Mouse (Mus musculus): ENCODE measurements around the gene Scn10a. TPM values are rescaled to one million over a fixed set of nuclear protein-coding genes. Genes with fewer than 3 reads are reported as not detected.
A peak's percentile ranks its signal among the peaks of the same experiment; 100 is the strongest.

The Scn10a gene
- total and polyA plus RNA-seq, 2 experiments, result not detected

- H3K27me3 ChIP-seq (ENCODE audit: control insufficient read depth, insufficient read depth, low read length), result no peaks in the 10 kb centered on the region
- H3K4me1 ChIP-seq (ENCODE audit: control insufficient read depth, insufficient read depth, low read length), result no peaks in the 10 kb centered on the region
- no peak overlapping the region for H3K27ac ChIP-seq (replicated peaks; ENCODE audit: insufficient read depth, low read depth, low read length)
- no peaks in the 10 kb centered on the region for H3K36me3 ChIP-seq (ENCODE audit: control insufficient read depth, insufficient read depth, low read length)
- H3K4me3 ChIP-seq (ENCODE audit: insufficient read depth, low read depth, low read length), result no peak overlapping the region
- DNase-seq (ENCODE audit: extremely low read depth, low read depth, low spot score), result peak; percentile 0
- H3K9ac ChIP-seq (ENCODE audit: low read depth, low read length), result no peak overlapping the region
- WGBS, result 75% methylated on average over 4 of the region's 4 CpGs
- H3K79me2 ChIP-seq (ENCODE audit: control insufficient read depth, insufficient read depth, low read length), result no peaks in the 10 kb centered on the region
- TF ChIP-seq POLR2A (IDR thresholded peaks at IDR 0.05; ENCODE audit: extremely low read depth, insufficient read depth, low read length), result no peak
- TF ChIP-seq CTCF (IDR thresholded peaks at IDR 0.05; ENCODE audit: low read depth, low read length), result no peak
Measured at GRCm38 (mm10) chr9:119743900-119744299, 24.8 kb upstream of the Scn10a start.

DNA sequence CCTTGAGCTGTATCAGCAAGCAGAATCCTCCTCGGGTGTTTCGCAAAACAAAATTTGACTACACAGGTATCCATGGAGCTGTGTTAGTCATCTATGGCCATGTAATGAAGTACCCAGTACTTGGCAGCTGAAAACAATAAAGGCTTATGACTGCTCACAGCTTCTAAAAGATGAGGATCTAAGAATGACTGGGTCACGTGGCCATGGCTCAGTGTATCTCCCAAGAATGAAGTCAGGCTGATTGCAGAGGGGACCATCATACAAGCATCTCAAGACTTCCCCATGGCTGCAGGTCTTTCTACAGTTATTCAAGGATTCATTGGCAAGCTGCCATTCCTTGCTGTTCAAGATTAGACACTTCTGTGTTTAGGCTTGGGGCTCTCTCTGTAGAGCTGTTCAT, 24.2 kb upstream of the Scn10a start:
- no peaks in the 10 kb centered on the region for H3K79me2 ChIP-seq (ENCODE audit: control insufficient read depth, insufficient read depth, low read length)
- no peak for DNase-seq (ENCODE audit: extremely low read depth, low read depth, low spot score)
- 77% methylated on average over 3 of the region's 3 CpGs for WGBS
- TF ChIP-seq CTCF (IDR thresholded peaks at IDR 0.05; ENCODE audit: low read depth, low read length) (no peak), POLR2A (IDR thresholded peaks at IDR 0.05; ENCODE audit: extremely low read depth, insufficient read depth, low read length) (no peak)
- H3K27ac ChIP-seq (replicated peaks; ENCODE audit: insufficient read depth, low read depth, low read length), result no peak overlapping the region
- no peak overlapping the region for H3K9ac ChIP-seq (ENCODE audit: low read depth, low read length)
- no peak overlapping the region for H3K4me3 ChIP-seq (ENCODE audit: insufficient read depth, low read depth, low read length)
- no peaks in the 10 kb centered on the region for H3K4me1 ChIP-seq (ENCODE audit: control insufficient read depth, insufficient read depth, low read length)
- H3K36me3 ChIP-seq (ENCODE audit: control insufficient read depth, insufficient read depth, low read length), result no peaks in the 10 kb centered on the region
- H3K27me3 ChIP-seq (ENCODE audit: control insufficient read depth, insufficient read depth, low read length), result no peaks in the 10 kb centered on the region

DNA sequence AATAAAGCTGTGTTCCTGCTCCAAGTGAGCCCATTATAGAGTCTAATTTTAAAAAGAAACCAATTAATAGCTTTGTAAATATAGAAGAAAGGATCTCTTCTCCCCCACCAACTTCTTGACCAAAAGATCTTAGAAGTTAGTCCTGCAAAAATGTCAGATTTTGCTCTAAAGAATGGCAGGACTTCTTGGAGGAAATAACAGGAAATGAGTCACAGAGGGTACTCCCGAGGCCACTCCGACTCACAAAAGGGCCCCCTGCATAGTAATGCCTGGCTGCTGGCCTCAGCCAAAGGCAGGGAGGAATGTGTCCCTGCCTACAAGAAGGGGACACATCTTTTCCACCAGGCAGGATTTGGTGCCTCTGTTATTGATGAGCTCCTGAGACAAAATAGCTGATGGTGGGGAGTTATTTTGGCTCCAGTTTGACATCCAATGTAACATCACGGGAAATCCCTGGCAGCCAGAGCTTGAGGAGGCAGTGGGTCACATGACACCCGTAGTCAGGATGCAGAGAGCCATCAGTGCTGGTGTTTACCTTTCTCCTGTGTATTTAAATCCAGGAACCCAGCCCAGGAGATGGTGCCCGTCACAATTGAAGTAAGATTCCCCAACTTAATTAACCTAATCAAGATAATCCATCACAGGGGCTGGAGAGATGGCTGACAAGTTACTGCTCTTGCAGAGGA, 22.1 kb upstream of the Scn10a start:
- H3K36me3 ChIP-seq (ENCODE audit: control insufficient read depth, insufficient read depth, low read length), result no peaks in the 10 kb centered on the region
- WGBS, result 44% methylated on average over 5 of the region's 5 CpGs
- no peak for TF ChIP-seq POLR2A (IDR thresholded peaks at IDR 0.05; ENCODE audit: extremely low read depth, insufficient read depth, low read length)
- no peak for TF ChIP-seq CTCF (IDR thresholded peaks at IDR 0.05; ENCODE audit: low read depth, low read length)

DNA sequence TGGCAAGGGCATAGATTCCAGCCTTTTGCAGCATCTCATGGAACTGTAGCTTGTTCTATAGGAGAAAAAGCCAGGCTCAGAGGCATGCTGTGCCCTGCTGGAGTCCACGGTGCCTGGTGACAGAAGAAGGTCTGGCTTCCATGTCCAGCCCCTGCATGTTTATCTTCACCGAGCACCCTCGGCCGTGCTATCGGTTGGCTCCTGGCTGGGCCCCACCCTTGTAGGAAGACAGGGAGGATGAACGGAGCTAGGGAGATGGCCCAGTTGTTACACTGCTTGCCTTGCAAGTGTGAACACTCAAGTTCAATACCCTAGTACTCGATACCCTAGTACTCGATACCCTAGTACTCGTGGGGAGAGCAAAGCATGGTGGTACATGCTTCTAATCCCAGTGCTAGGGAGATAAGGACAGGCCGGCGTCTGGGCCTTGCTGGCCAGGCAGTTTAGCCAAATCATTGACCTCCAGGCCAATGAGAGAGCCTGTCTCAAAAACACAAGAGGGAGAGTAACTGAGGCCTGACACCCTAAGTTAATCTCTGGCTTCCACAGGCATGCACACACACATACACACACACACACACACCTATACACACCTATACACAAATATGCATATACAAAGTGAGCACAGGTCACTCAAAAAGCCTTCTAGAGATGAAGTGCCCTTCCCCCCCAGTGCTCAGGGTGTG, 9.4 kb upstream of the Scn10a start:
- Histone ChIP-seq H3K79me2 (ENCODE audit: control insufficient read depth, insufficient read depth, low read length) (no peaks in the 10 kb centered on the region), H3K27me3 (ENCODE audit: control insufficient read depth, insufficient read depth, low read length) (no peaks in the 10 kb centered on the region), H3K4me1 (ENCODE audit: control insufficient read depth, insufficient read depth, low read length) (no peaks in the 10 kb centered on the region), H3K9ac (ENCODE audit: low read depth, low read length) (no peak overlapping the region), H3K4me3 (ENCODE audit: insufficient read depth, low read depth, low read length) (no peak overlapping the region), H3K36me3 (ENCODE audit: control insufficient read depth, insufficient read depth, low read length) (no peaks in the 10 kb centered on the region), H3K27ac (replicated peaks; ENCODE audit: insufficient read depth, low read depth, low read length) (no peak overlapping the region)
- 81% methylated on average over 11 of the region's 11 CpGs for WGBS
- TF ChIP-seq CTCF (IDR thresholded peaks at IDR 0.05; ENCODE audit: low read depth, low read length), result no peak
- no peak for TF ChIP-seq POLR2A (IDR thresholded peaks at IDR 0.05; ENCODE audit: extremely low read depth, insufficient read depth, low read length)
- DNase-seq (ENCODE audit: extremely low read depth, low read depth, low spot score), result no peak

More for the DNA sequence above, 22.1 kb upstream of the Scn10a start:
- Histone ChIP-seq H3K27me3 (ENCODE audit: control insufficient read depth, insufficient read depth, low read length) (no peaks in the 10 kb centered on the region), H3K4me3 (ENCODE audit: insufficient read depth, low read depth, low read length) (no peak overlapping the region), H3K4me1 (ENCODE audit: control insufficient read depth, insufficient read depth, low read length) (no peaks in the 10 kb centered on the region), H3K27ac (replicated peaks; ENCODE audit: insufficient read depth, low read depth, low read length) (no peak overlapping the region), H3K9ac (ENCODE audit: low read depth, low read length) (no peak overlapping the region), H3K79me2 (ENCODE audit: control insufficient read depth, insufficient read depth, low read length) (no peaks in the 10 kb centered on the region)
- DNase-seq (ENCODE audit: extremely low read depth, low read depth, low spot score), result no peak

DNA sequence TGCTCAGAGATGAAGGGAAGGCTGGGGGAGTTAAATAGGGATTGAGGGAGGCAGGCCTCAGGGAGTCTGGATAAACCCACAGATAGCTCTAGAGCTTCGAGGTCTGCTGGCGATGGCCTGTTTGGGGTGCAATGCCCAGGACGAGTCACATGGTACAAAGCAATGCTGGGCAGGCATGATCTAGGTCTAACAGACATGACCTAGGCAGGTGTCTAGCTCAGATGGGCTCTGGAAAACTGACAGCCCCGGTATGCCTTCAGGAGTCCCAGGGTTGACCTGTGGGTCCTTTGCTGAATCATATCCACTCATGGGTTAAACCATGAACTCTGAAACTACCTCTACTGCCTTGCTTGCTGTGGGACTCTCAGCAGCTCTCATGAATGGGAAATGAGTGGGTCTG, 7.9 kb upstream of the Scn10a start:
- H3K79me2 ChIP-seq (ENCODE audit: control insufficient read depth, insufficient read depth, low read length), result no peaks in the 10 kb centered on the region
- H3K27me3 ChIP-seq (ENCODE audit: control insufficient read depth, insufficient read depth, low read length), result no peaks in the 10 kb centered on the region
- H3K36me3 ChIP-seq (ENCODE audit: control insufficient read depth, insufficient read depth, low read length), result no peaks in the 10 kb centered on the region
- H3K27ac ChIP-seq (replicated peaks; ENCODE audit: insufficient read depth, low read depth, low read length), result no peak overlapping the region
- WGBS, result 86% methylated on average over 4 of the region's 4 CpGs
- TF ChIP-seq CTCF (IDR thresholded peaks at IDR 0.05; ENCODE audit: low read depth, low read length) (no peak), POLR2A (IDR thresholded peaks at IDR 0.05; ENCODE audit: extremely low read depth, insufficient read depth, low read length) (no peak)
- no peak overlapping the region for H3K4me3 ChIP-seq (ENCODE audit: insufficient read depth, low read depth, low read length)
- H3K4me1 ChIP-seq (ENCODE audit: control insufficient read depth, insufficient read depth, low read length), result no peaks in the 10 kb centered on the region
- H3K9ac ChIP-seq (ENCODE audit: low read depth, low read length), result no peak overlapping the region
- DNase-seq (ENCODE audit: extremely low read depth, low read depth, low spot score), result no peak

All from liver, adult 2 months (tissue).